In the genomic region with DNA sequence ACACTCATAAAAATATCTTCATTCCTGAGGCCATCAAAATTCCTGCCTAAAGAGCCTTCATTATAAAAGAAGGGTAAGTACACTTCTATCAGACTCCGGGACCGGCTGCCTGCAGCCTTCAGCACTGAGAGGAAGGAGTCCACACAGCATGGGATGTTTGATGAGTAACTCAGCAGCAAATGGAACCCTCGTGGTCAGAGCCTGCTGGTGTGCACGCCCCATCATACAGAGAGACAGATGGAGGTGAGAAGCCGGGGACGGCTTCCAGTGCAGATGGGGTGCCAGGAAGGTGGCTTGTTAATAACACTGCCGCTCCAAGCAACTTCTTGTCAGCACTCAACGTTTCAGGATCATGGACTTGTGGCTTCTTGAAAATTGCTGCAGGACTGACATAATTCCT, we compare ENCODE assay signal across 15 mouse cellular contexts.
"Had no signal": no experiment of that assay in that cellular context is flagged by ENCODE, and none has a peak within 500 bp of the region (broad histone marks: within the 10 kb centered on the region; RNA-seq: fewer than 3 reads in every experiment).

No protein-coding gene starts in this region.

- H3K27me3 ChIP-seq: liver, embryonic 13.5 days; midbrain, embryonic 15.5 days; neural tube, embryonic 13.5 days had no signal

- DNase-seq: kidney, adult 9 months; kidney, postnatal 14 days; kidney, postnatal 4 days; left cerebral cortex, postnatal 4 days; liver, embryonic 13.5 days; lung, adult 2 months; lung, postnatal 14 days; lung, postnatal 4 days; thymus, adult 2 months; thymus, postnatal 14 days; thymus, postnatal 4 days had no signal

- H3K27ac ChIP-seq: liver, embryonic 13.5 days; midbrain, embryonic 12.5 days; midbrain, embryonic 15.5 days; neural tube, embryonic 13.5 days; stomach, postnatal 0 days had no signal

- ATAC-seq: midbrain, embryonic 15.5 days had no signal

- H3K4me2 ChIP-seq: liver, embryonic 13.5 days; midbrain, embryonic 12.5 days; midbrain, embryonic 15.5 days; neural tube, embryonic 13.5 days had no signal

- H3K9ac ChIP-seq: liver, embryonic 13.5 days; midbrain, embryonic 12.5 days; midbrain, embryonic 15.5 days; neural tube, embryonic 13.5 days had no signal

- H3K9me3 ChIP-seq: liver, embryonic 13.5 days; midbrain, embryonic 12.5 days; midbrain, embryonic 15.5 days; neural tube, embryonic 13.5 days had no signal

- H3K36me3 ChIP-seq: liver, embryonic 13.5 days; midbrain, embryonic 12.5 days; midbrain, embryonic 15.5 days; neural tube, embryonic 13.5 days had no signal

- H3K4me1 ChIP-seq: liver, embryonic 13.5 days; midbrain, embryonic 12.5 days; midbrain, embryonic 15.5 days had no signal

- H3K4me3 ChIP-seq: liver, embryonic 13.5 days; midbrain, embryonic 12.5 days; midbrain, embryonic 15.5 days; neural tube, embryonic 13.5 days had no signal
